Mouse (Mus musculus) forebrain, postnatal 0 days (tissue): ENCODE results near the gene Stoml1. TPM values are rescaled to one million over a fixed set of nuclear protein-coding genes. Genes with fewer than 3 reads are reported as not detected.

ENCODE experiments used
- ATAC-seq: fragments of 200-750 bp; cut with Nextera tagmentation; 2 replicates; pipeline ENCODE4 v1.8.0; 2017; ENCODE audit warnings: mild to moderate bottlenecking, moderate library complexity
- DNase-seq: peaks from one replicate; pipeline ENCODE4 v3.0.0-alpha.2; 2015
- H3K27ac ChIP-seq: fragments of 300-500 bp; sonication (generic); 2 replicates; pipeline ENCODE4 v1.5.1; 2014; ENCODE audit warnings: low read depth, mild to moderate bottlenecking, antibody characterized with exemption, low read length, moderate library complexity, mixed read lengths
- H3K27me3 ChIP-seq: fragments of 300-500 bp; sonication (generic); 2 replicates; pipeline ENCODE4 v1.6.1; 2014; ENCODE audit warnings: mild to moderate bottlenecking, low read length, mixed read lengths; ENCODE audit not compliant: insufficient read depth
- H3K36me3 ChIP-seq: fragments of 300-500 bp; sonication (generic); 2 replicates; pipeline ENCODE4 v1.6.1; 2014; ENCODE audit warnings: mild to moderate bottlenecking, moderate library complexity; ENCODE audit not compliant: insufficient read depth
- H3K4me1 ChIP-seq: fragments of 300-500 bp; sonication (generic); 2 replicates; pipeline ENCODE4 v1.6.1; 2014; ENCODE audit warnings: antibody characterized with exemption; ENCODE audit not compliant: insufficient read depth
- H3K4me2 ChIP-seq: fragments of 300-500 bp; sonication (generic); 2 replicates; pipeline ENCODE4 v1.6.1; 2014; ENCODE audit warnings: low read depth, mild to moderate bottlenecking, moderate library complexity
- H3K4me3 ChIP-seq: fragments of 300-500 bp; sonication (generic); 2 replicates; pipeline ENCODE4 v1.5.1; 2014; ENCODE audit warnings: low read depth, low read length, mixed read lengths
- H3K9ac ChIP-seq: fragments of 300-500 bp; sonication (generic); 2 replicates; pipeline ENCODE4 v1.6.1; 2014; ENCODE audit warnings: mild to moderate bottlenecking
- H3K9me3 ChIP-seq: fragments of 300-500 bp; sonication (generic); 2 replicates; pipeline ENCODE4 v1.6.1; 2016; ENCODE audit warnings: low read length
- CTCF ChIP-seq: sonication (generic); IDR thresholded peaks from 2 replicates; pipeline ENCODE4 v1.5.1; 2016; ENCODE audit warnings: antibody characterized with exemption, control low read depth, low read depth
- WGBS: fragments of 180-500 bp; shearing (Covaris S2); extraction: QIAGEN DNeasy Blood & Tissue Kit; methylation state at CpG from one replicate; pipeline ENCODE4 v1.1.7; 2014; 5-methylcytosine and 5-hydroxymethylcytosine counted together
- polyA plus RNA-seq: library from polyadenylated mRNA; unstranded; fragments of >200 nt; fragmentation: Nextera tagmentation; extraction: Ambion mirVana; gene quantifications from 2 replicates; pipeline ENCODE4 v1.2.1, GENCODE M21; 2015
- total RNA-seq: library from RNA; depleted of rRNA; stranded (reverse); fragments of >200 nt; gene quantifications from 2 replicates; pipeline ENCODE4 v1.2.3, GENCODE M21; 2014

The Stoml1 gene
- total and polyA plus RNA-seq, 2 experiments from 2014 or later = 142 to 149 TPM

- DNase-seq (no peak), ATAC-seq (no peak)
- Histone ChIP-seq H3K9ac (no peak overlapping the region), H3K36me3 (no peaks in the 10 kb centered on the region), H3K9me3 (no peaks in the 10 kb centered on the region), H3K4me2 (no peak overlapping the region), H3K27ac (no peak overlapping the region), H3K4me1 (no peaks in the 10 kb centered on the region), H3K27me3 (no peaks in the 10 kb centered on the region), H3K4me3 (no peak overlapping the region)
- WGBS = 80% methylated on average over 5 of the region's 5 CpGs
- no peak for TF ChIP-seq CTCF
Measured at GRCm38 (mm10) chr9:58213377-58213776, 39.6 kb upstream of the Stoml1 start.

DNA sequence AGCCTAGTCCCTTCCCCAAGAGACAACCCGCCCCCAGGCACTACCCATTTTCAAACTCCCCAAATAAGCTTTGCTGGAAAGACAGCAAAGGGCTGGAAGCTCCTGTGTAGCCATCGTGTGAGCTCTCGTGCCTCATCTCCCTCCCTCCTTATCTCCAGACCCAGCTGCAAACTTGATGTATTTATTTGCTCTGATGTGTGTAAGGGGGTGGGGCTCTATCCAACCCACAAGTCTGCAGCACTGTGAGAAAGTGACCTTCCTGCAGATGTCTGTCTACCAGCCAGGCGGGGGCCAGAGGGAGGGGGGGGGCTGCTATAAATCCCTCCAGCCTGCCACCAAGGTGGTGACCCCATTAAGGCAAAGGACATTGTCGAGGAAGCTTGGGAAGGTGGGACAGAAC lies 39.1 kb upstream of the Stoml1 start:
- DNase-seq = no peak
- no peak overlapping the region for H3K4me2 ChIP-seq
- no peak for ATAC-seq

GRCm38 (mm10) chr9:58214519-58215180 lies 38.3 kb upstream of the Stoml1 start:
- Histone ChIP-seq H3K36me3 (no peaks in the 10 kb centered on the region; the same call in 1 of the 2 replicates), H3K9me3 (no peaks in the 10 kb centered on the region), H3K4me1 (no peaks in the 10 kb centered on the region), H3K27ac (no peak overlapping the region), H3K4me2 (no peak overlapping the region), H3K27me3 (no peaks in the 10 kb centered on the region), H3K4me3 (no peak overlapping the region), H3K9ac (no peak overlapping the region)
- 67% methylated on average over 8 of the region's 8 CpGs for WGBS
- TF ChIP-seq CTCF = no peak
- no peak for ATAC-seq
- DNase-seq = no peak

More for the DNA sequence above, 39.1 kb upstream of the Stoml1 start:
- H3K27ac ChIP-seq = no peak overlapping the region
- WGBS = 42% methylated on average over 5 of the region's 5 CpGs
- no peak overlapping the region for H3K4me3 ChIP-seq
- H3K9ac ChIP-seq = no peak overlapping the region
- H3K27me3 ChIP-seq = no peaks in the 10 kb centered on the region
- no peaks in the 10 kb centered on the region for H3K36me3 ChIP-seq
- no peaks in the 10 kb centered on the region for H3K9me3 ChIP-seq
- TF ChIP-seq CTCF = no peak
- no peaks in the 10 kb centered on the region for H3K4me1 ChIP-seq

DNA sequence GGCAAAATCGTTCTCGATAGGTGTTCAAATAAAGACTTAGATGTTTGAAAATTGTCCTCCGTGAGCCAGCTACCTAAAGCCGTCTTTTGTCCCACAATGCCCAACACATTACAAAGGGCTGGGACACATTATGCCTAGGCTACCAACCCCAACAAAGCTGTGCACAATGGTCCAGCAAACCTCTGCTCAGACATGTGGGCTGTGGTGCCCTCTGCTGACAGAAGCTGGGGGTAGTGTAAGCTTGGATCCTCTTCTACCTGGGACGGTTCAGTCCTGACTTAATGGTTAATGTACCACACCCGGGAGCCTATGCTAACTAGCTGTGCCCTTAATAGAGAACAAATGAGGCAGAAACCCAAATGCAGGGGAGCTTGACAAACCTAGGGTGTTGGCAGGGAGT lies 36.6 kb upstream of the Stoml1 start:
- DNase-seq (peak; percentile 65), ATAC-seq (peak; percentile 60; the same call in 1 of the 2 replicates)
- TF ChIP-seq CTCF = peak; percentile 80
- Histone ChIP-seq H3K9me3 (no peaks in the 10 kb centered on the region), H3K4me3 (no peak overlapping the region), H3K27ac (no peak overlapping the region), H3K9ac (no peak overlapping the region), H3K36me3 (no peaks in the 10 kb centered on the region; the same call in 1 of the 2 replicates), H3K4me2 (no peak overlapping the region), H3K27me3 (no peaks in the 10 kb centered on the region), H3K4me1 (no peaks in the 10 kb centered on the region)
- WGBS = 28% methylated on average over 6 of the region's 6 CpGs

DNA sequence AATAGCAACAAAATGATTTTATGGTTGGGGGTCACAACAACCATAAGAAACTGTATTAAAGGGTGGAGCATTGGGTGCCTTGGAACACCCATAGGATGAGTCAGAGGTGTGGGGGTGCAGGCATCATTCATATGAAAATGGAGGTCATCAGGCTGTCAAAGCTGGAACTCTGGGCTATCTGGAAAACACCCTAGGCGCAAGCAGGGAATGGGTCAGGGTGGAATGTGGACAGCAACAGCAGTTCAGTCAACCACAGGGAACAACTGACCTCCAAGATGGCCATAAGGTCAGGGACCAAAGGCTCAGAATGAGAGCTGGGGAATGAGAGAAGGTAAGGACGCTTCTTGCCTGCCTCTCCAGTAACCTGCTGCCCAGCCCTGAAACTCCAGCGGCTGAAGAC lies 34.4 kb upstream of the Stoml1 start:
- DNase-seq (no peak), ATAC-seq (no peak)
- no peaks in the 10 kb centered on the region for H3K4me1 ChIP-seq
- H3K36me3 ChIP-seq = no peaks in the 10 kb centered on the region; the same call in 1 of the 2 replicates
- no peaks in the 10 kb centered on the region for H3K27me3 ChIP-seq
- H3K27ac ChIP-seq = no peak overlapping the region
- no peak overlapping the region for H3K4me2 ChIP-seq
- no peak for TF ChIP-seq CTCF
- no peaks in the 10 kb centered on the region for H3K9me3 ChIP-seq
- H3K9ac ChIP-seq = no peak overlapping the region
- 93% methylated on average over 3 of the region's 3 CpGs for WGBS
- no peak overlapping the region for H3K4me3 ChIP-seq

DNA sequence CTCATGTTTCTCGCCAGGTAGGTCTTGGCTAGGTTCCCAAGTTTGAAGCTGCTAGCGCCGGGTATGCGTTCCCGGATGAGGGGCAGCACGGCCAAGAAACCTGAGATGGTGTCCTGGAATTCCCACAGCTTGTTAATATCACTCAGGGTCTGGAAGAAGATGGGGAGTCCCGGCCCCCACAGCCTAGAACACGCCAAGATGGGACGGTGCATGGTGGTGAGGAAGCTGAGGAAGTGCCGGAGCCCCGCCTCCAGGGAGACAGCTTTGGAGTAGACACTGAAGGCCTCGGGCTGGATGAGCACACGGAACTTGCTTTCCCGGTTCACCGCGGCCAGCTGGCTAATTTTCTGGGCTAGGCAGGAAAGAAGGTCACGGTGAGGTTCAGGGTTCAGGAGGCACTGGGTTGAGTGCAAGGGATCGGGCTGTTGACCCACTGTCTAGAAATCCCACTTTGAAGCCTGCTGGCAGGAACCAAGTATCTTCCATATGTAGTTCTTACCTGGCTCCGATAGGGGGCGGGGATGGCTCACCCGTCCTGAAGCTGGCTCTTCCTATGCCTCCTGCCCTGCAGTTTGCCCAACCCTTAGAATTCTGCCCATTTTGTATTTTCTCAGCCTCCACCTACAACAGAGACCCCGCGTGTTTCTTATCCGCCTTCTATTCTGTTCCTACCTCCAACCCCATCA lies 32.6 kb upstream of the Stoml1 start:
- Histone ChIP-seq H3K4me2 (no peak overlapping the region), H3K36me3 (no peaks in the 10 kb centered on the region; the same call in 1 of the 2 replicates), H3K27ac (no peak overlapping the region), H3K4me3 (no peak overlapping the region), H3K4me1 (no peaks in the 10 kb centered on the region), H3K9ac (no peak overlapping the region), H3K9me3 (no peaks in the 10 kb centered on the region), H3K27me3 (no peaks in the 10 kb centered on the region)
- WGBS = 69% methylated on average over 24 of the region's 24 CpGs
- ATAC-seq = no peak
- no peak for DNase-seq
- peak; percentile 49 for TF ChIP-seq CTCF

DNA sequence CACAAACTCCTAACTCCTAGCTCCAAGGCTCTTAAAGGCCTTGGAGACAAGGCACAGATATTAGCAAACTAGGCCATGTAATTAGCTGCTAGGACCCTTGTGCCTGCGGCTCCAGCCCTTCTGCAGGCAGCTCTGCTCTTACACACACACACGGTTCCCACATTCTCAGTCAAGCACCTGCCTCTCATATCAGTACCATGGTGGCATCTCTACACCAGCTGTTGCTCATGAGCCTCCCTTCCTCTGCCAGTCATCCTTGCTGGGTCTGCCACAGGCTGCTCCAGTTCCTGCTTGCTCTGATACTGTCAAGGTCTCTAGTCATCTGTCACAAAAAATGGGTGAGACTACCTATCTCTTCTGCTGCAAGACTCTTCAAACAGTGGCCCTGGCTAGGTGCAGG lies 28.6 kb upstream of the Stoml1 start:
- Histone ChIP-seq H3K9me3 (no peaks in the 10 kb centered on the region), H3K4me3 (no peak overlapping the region), H3K4me2 (no peak overlapping the region), H3K27ac (no peak overlapping the region), H3K4me1 (no peaks in the 10 kb centered on the region), H3K36me3 (peaks cover 6% of the 10 kb centered on the region), H3K27me3 (no peaks in the 10 kb centered on the region), H3K9ac (no peak overlapping the region)
- ATAC-seq (no peak), DNase-seq (no peak)
- no peak for TF ChIP-seq CTCF
- 87% methylated on average over 2 of the region's 2 CpGs for WGBS
